Mouse (Mus musculus) stomach, postnatal 0 days (tissue): Measurements from ENCODE around the gene Lep.

ENCODE experiments used
- CTCF ChIP-seq: IDR thresholded peaks from 2 replicates; pipeline ENCODE4 v1.5.1; 2016; ENCODE audit warnings: antibody characterized with exemption, low read depth, mild to moderate bottlenecking, moderate library complexity
- EP300 ChIP-seq: optimal IDR thresholded peaks from 2 replicates; pipeline ENCODE3; 2016; ENCODE audit warnings: antibody characterized with exemption

DNA sequence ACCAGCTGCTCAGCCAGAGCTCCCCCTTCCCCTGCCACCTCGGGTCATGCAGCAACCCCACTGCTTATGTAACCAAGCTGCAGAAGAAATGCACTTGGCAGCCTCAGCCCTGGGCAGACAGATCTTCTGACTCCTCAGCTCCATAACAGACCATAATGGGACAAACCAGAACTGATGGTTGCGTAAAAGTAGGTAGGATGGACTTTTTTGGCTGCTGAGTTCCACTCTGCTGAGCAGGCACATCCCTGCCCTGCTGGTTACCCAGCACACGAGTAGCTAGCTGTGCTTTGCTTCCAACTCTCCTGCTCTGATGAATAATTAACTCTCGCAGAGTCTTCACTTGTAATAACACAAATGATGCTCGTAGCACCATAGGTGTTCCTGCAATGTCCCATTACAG lies 10.1 kb upstream of the Lep start:
- no peak for TF ChIP-seq EP300
- TF ChIP-seq CTCF = no peak
